In the genomic region with DNA sequence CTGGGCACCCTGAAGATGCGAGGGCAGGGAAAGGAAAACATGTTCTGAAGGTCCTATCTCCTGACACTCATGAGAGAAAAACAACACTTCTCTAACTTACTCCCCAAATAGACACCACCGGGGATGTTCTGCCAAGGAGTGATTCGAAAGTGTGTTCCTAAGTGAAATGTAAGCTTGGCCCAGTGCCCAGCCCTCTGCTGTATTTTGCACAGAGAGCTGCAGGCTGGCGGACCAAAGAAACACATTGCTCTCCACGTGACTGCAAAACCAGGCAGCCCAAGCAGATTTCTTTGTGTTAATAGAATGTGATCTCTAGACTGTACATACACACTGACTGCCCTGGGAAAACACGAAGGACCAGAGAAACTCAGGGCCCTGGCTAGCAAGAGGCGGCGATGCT, we compare ENCODE assay signal across 8 mouse cellular contexts. TPM values are rescaled to one million over a fixed set of nuclear protein-coding genes. Genes with fewer than 3 reads are reported as not detected.
DNase-seq lines count a peak whose midpoint lies in the region; ATAC-seq and TF ChIP-seq lines count a peak whose summit lies in the region.

No protein-coding gene starts in this region.

- no peak for TF ChIP-seq CTCF in cortical plate, adult 2 months (IDR thresholded peaks at IDR 0.05; ENCODE audit: extremely low read depth, insufficient read depth, low read length)
- TF ChIP-seq CTCF in left cerebral cortex, adult 2 months (IDR thresholded peaks at IDR 0.05), result no peak

- DNase-seq in adrenal gland, postnatal 10 days, result peak; percentile 90
- DNase-seq in gastrocnemius, postnatal 36 days, result peak; percentile 77 to 91
- peak; percentile 90 to 93 for DNase-seq in left cerebral cortex, adult 2 months (ENCODE audit: extremely low spot score in 1 of 2, low spot score in 2 of 2)
- peak; percentile 91 for DNase-seq in lung, postnatal 25 days (ENCODE audit: low spot score)
- DNase-seq in right cerebral cortex, postnatal 10 days (ENCODE audit: low spot score in 2 of 2), result peak; percentile 98 to 99
- no peak for DNase-seq in thymus, adult 18-20 months

- TF ChIP-seq POLR2A in cortical plate, adult 2 months (IDR thresholded peaks at IDR 0.05; ENCODE audit: extremely low read depth, insufficient read depth, low read length), result no peak

- H3K9ac ChIP-seq in intestine, embryonic 15.5 days, result no peak overlapping the region

- H3K27ac ChIP-seq in cortical plate, adult 2 months (ENCODE audit: insufficient read depth, low read length), result peak overlapping the region; percentile 85
- H3K27ac ChIP-seq in intestine, embryonic 15.5 days, result peak overlapping the region; percentile 94
- H3K27ac ChIP-seq in left cerebral cortex, adult 2 months, result peak overlapping the region; percentile 89

- H3K9me3 ChIP-seq in intestine, embryonic 15.5 days, result no peaks in the 10 kb centered on the region

- H3K27me3 ChIP-seq in intestine, embryonic 15.5 days (replicated peaks), result no peaks in the 10 kb centered on the region

- no peak overlapping the region for H3K4me3 ChIP-seq in cortical plate, adult 2 months (ENCODE audit: insufficient read depth, low read length)
- no peak overlapping the region for H3K4me3 ChIP-seq in intestine, embryonic 15.5 days (replicated peaks)
- H3K4me3 ChIP-seq in left cerebral cortex, adult 2 months, result peak overlapping the region; percentile 21; the same call in 1 of the 2 replicates

- WGBS in intestine, embryonic 15.5 days, result 27% methylated on average over 8 of the region's 8 CpGs

- intact Hi-C loops in gastrocnemius, postnatal 36 days (cut with DNase I), result no loop called here
- intact Hi-C loops in left cerebral cortex, adult 2 months (cut with DNase I), result loop anchor here (1.0 to 5.0 kb wide), 2 partner anchors 20 to 117 kb away; no protein-coding TSS in a partner anchor

- ATAC-seq in intestine, embryonic 15.5 days, result peak; percentile 88

- peaks cover 25% of the 10 kb centered on the region for H3K4me1 ChIP-seq in cortical plate, adult 2 months (ENCODE audit: control insufficient read depth, insufficient read depth, low read length)
- H3K4me1 ChIP-seq in intestine, embryonic 15.5 days (replicated peaks), result peaks cover 30% of the 10 kb centered on the region

- peak overlapping the region; percentile 37 for H3K4me2 ChIP-seq in intestine, embryonic 15.5 days (replicated peaks)

- no peaks in the 10 kb centered on the region for H3K36me3 ChIP-seq in intestine, embryonic 15.5 days

RNA-seq across cellular contexts. Expression of gene Hlf, which starts 21.1 kb away (rescaled TPM):
- total RNA-seq in adrenal gland, postnatal 10 days (2021), result 10 to 100 TPM; 22.5 to 22.8 TPM
- 121 and 125 TPM in 2 replicates for polyA plus RNA-seq in cortical plate, adult 2 months (2012; rRNA removed)
- 1 to 10 TPM; 6.7 to 7.4 TPM for total RNA-seq in gastrocnemius, postnatal 36 days (2021)
- polyA plus RNA-seq in intestine, embryonic 15.5 days (2015; fragmentation: Nextera tagmentation; extraction: Ambion mirVana), result 1.3 and 1.6 TPM in 2 replicates
- total RNA-seq in left cerebral cortex, adult 2 months (2021), result 100 to 1,000 TPM; 138 to 143 TPM

Comparison
In these comparisons a context has a peak if more than half of its experiments do, and no peak if none do; other contexts are left out.
1. DNase-seq: peak in adrenal gland, postnatal 10 days (single experiment), gastrocnemius, postnatal 36 days (2 of 2), left cerebral cortex, adult 2 months (2 of 2), lung, postnatal 25 days (single experiment) and right cerebral cortex, postnatal 10 days (2 of 2); none in thymus, adult 18-20 months (0 of 2).
2. RNA of gene Hlf, which starts 21.1 kb away (total RNA-seq): 138 to 143 TPM in left cerebral cortex, adult 2 months; 22.5 to 22.8 TPM in adrenal gland, postnatal 10 days and 6.7 to 7.4 TPM in gastrocnemius, postnatal 36 days; every median in the first group is over 4 times any median in the second.
3. Peak in every context shown above with its lines, with median percentiles within 50 percentile points of each other: H3K27ac ChIP-seq.